Mouse (Mus musculus) limb, embryonic 13.5 days (tissue): Measurements from ENCODE around the gene Vpreb2. TPM values are rescaled to one million over a fixed set of nuclear protein-coding genes. Genes with fewer than 3 reads are reported as not detected.
"Not testable (repeated sequence)": the region's sequence is repeated elsewhere in the genome, so short reads cannot be mapped to it uniquely, and the experiment has no call there.

Experiments
- ATAC-seq: fragments of 200-750 bp; cut with Nextera tagmentation; 2 replicates; pipeline ENCODE4 v1.8.0; 2017; ENCODE audit warnings: low read depth, moderate number of reproducible peaks, moderate TSS enrichment; ENCODE audit not compliant: low FRiP score
- H3K27ac ChIP-seq: fragments of 300-500 bp; sonication (generic); 2 replicates; pipeline ENCODE4 v1.5.1; 2015; ENCODE audit warnings: inconsistent platforms, mild to moderate bottlenecking, moderate library complexity
- H3K27me3 ChIP-seq: fragments of 300-500 bp; sonication (generic); 2 replicates; pipeline ENCODE4 v1.6.1; 2015; ENCODE audit warnings: mild to moderate bottlenecking, inconsistent platforms
- H3K36me3 ChIP-seq: fragments of 300-500 bp; sonication (generic); 2 replicates; pipeline ENCODE4 v1.6.1; 2015; ENCODE audit warnings: inconsistent platforms, mild to moderate bottlenecking, moderate library complexity
- H3K4me1 ChIP-seq: fragments of 300-500 bp; sonication (generic); 2 replicates; pipeline ENCODE4 v1.6.1; 2015; ENCODE audit warnings: inconsistent platforms
- H3K4me2 ChIP-seq: fragments of 300-500 bp; sonication (generic); replicated peaks from 2 replicates; pipeline ENCODE4 v1.6.1; 2015; ENCODE audit warnings: inconsistent platforms, mild to moderate bottlenecking, moderate library complexity
- H3K4me3 ChIP-seq: fragments of 300-500 bp; sonication (generic); 2 replicates; pipeline ENCODE4 v1.5.1; 2015; ENCODE audit warnings: moderate library complexity, mild to moderate bottlenecking, inconsistent platforms
- H3K9ac ChIP-seq: fragments of 300-500 bp; sonication (generic); 2 replicates; pipeline ENCODE4 v1.6.1; 2015; ENCODE audit warnings: mild to moderate bottlenecking, inconsistent platforms
- H3K9me3 ChIP-seq: fragments of 300-500 bp; sonication (generic); 2 replicates; pipeline ENCODE4 v1.6.1; 2016; ENCODE audit warnings: inconsistent platforms
- WGBS: fragments of 180-500 bp; shearing (Covaris S2); methylation state at CpG from one replicate; pipeline ENCODE4 v1.1.7; 2015; 5-methylcytosine and 5-hydroxymethylcytosine counted together
- polyA plus RNA-seq: library from polyadenylated mRNA; unstranded; fragments of >200 nt; fragmentation: Nextera tagmentation; extraction: Ambion mirVana; gene quantifications from 2 replicates; pipeline ENCODE4 v1.2.1, GENCODE M21; 2015

Vpreb2 gene
- polyA plus RNA-seq, 1 experiment from 2014 or later, result not detected

DNA sequence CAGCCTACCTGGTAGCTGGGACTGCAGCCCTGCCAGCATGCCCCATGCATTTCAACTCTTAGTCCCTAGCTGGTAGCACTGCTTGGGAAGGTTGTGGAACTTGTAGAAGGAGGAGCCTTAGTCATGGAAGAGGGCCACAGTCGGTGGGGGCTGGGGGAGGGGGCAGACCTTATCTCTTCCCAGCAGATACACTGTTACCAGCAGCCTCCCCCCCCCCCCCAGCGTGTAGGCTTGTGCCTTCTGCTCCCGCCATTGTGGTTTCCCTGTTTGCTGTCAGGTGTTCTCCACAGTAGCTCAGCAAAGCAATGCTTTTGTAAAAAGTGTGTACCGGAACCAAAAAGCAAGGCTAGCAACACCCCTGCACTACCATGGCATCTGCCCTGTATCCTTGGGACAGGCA is 28.6 kb upstream of the Vpreb2 start:
- Histone ChIP-seq H3K4me3 (no peak overlapping the region), H3K27ac (no peak overlapping the region), H3K27me3 (no peaks in the 10 kb centered on the region), H3K4me2 (no peak overlapping the region), H3K36me3 (no peaks in the 10 kb centered on the region), H3K9ac (no peak overlapping the region), H3K9me3 (no peaks in the 10 kb centered on the region), H3K4me1 (peaks cover 8% of the 10 kb centered on the region; the same call in 1 of the 2 replicates)
- 90% methylated on average over 4 of the region's 4 CpGs for WGBS
- ATAC-seq, result no peak

DNA sequence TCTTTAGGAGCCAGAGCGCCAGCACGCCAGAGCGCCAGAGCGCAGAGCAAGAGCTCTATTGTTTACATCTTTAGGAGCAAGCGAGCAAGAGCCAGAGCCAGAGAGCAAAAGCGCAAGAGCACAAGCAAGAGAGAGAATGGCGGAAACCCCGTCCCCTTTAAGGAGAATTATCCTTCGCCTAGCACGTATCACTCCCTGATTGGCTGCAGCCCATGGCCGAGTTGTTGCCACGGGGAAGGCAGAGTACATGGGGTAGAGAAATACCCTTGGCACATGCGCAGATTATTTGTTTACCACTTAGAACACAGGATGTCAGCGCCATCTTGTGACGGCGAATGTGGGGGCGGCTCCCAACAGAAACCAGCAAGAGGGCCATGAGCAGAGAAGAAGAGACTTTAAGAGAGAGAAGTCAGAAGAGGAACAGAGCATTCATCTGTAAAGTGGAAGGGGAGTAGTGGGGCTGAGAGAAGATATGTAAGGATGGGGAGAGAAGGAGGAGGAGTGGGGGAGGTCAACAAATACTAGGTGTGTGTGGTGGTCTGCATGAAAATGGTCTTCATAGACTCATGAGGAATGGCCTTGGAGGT is 24.1 kb upstream of the Vpreb2 start:
- not testable (repeated sequence) for H3K27me3 ChIP-seq, H3K4me2 ChIP-seq, H3K4me3 ChIP-seq, H3K9ac ChIP-seq, H3K4me1 ChIP-seq, ATAC-seq, H3K27ac ChIP-seq, H3K36me3 ChIP-seq, H3K9me3 ChIP-seq
- 95% methylated on average over 17 of the region's 17 CpGs for WGBS

DNA sequence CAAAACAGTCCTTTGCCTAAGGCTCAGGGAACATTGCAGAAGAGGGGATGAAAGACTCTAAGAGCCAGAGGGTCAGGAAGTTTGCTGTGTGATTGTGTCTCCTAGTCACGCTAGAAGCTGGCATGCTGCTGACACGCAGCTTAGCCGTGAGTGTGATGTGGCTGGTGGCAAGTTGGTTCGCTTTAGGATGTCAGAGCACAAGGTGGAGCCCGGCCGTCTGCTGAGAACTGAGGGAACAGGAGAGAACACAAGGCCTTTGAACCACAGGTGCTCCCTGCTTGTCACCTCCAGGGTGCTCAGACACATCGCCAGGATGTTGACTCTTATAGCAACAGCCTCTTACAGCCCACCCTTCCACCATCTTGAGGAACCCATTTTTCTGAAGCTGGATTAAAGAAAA is 18.1 kb upstream of the Vpreb2 start:
- Histone ChIP-seq H3K27me3 (no peaks in the 10 kb centered on the region), H3K4me2 (no peak overlapping the region), H3K9me3 (no peaks in the 10 kb centered on the region), H3K4me1 (no peaks in the 10 kb centered on the region), H3K36me3 (no peaks in the 10 kb centered on the region), H3K4me3 (no peak overlapping the region), H3K9ac (no peak overlapping the region), H3K27ac (no peak overlapping the region)
- WGBS, result 74% methylated on average over 7 of the region's 7 CpGs
- no peak for ATAC-seq

DNA sequence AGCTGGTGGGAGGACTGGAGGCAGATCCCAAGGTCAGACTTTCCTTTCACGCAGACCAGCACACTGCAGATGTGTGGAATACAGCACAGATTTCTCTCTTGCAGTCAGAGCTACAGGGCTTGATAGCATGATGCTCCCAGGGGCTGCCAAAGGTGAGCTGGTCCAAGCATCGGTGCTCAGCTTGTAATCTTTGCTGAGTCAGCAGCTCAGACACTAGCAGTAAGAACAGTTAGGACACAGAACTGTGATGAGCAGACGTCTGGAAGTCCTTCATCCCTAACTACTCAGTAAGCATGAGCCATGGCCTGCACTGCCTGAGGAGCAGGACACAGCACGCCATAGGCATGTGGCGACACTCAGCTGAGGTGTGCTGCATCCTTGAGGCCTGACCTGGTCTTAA is 8.4 kb upstream of the Vpreb2 start:
- ATAC-seq, result no peak
- Histone ChIP-seq H3K4me1 (no peaks in the 10 kb centered on the region), H3K4me3 (no peak overlapping the region), H3K9me3 (no peaks in the 10 kb centered on the region), H3K27ac (no peak overlapping the region), H3K9ac (no peak overlapping the region), H3K27me3 (no peaks in the 10 kb centered on the region), H3K36me3 (no peaks in the 10 kb centered on the region), H3K4me2 (no peak overlapping the region)
- WGBS, result 73% methylated on average over 5 of the region's 5 CpGs

DNA sequence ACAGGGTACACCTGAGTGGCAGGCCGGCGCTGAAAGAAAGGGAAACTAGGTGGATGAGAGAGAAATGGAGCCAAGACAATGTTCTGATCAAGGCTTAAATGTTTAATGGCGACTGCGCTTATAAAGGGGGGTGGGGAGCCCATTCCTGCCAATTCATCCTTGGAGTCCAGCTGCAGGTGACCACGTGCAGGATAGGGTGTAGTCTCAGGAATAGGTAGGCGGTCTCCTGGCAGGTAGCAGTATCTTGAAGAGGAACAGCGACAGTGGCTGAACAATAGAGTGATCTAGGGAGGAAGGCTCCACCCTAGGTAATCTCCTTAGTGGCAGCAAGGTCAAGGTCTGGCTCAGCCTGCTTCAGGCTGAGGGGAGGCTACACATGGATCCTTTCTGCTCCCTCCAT is 2.4 kb upstream of the Vpreb2 start:
- H3K36me3 ChIP-seq, H3K4me3 ChIP-seq, H3K27me3 ChIP-seq, ATAC-seq, H3K4me2 ChIP-seq, H3K9ac ChIP-seq, H3K9me3 ChIP-seq, H3K27ac ChIP-seq, H3K4me1 ChIP-seq: not testable (repeated sequence)
- WGBS, result 78% methylated on average over 7 of the region's 7 CpGs

DNA sequence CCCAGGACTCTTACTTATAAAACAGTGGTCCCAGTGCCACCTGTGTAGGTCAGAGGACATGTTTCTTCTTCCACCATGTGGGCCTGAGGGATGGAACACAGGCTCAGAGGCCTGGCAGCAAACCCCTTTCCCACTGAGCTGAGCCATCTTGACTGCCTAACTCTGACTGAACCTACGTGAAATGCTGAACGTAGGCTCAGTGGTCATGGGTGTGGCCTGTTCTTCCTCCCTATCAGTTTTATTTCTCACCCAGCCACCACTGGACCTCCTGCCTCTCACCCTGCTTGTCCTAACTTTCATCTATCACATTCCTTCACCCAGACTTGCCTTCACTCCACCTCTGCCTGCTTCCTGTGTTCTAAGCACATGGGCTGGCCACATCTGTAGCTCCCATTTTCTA is 3.0 kb downstream of the Vpreb2 start:
- no peaks in the 10 kb centered on the region for H3K9me3 ChIP-seq
- 90% methylated on average over 2 of the region's 2 CpGs for WGBS
- no peaks in the 10 kb centered on the region; the same call in 1 of the 2 replicates for H3K27me3 ChIP-seq
- no peak overlapping the region for H3K4me2 ChIP-seq
- no peaks in the 10 kb centered on the region for H3K36me3 ChIP-seq
- H3K4me3 ChIP-seq, result no peak overlapping the region
- ATAC-seq, result no peak
- H3K9ac ChIP-seq, result no peak overlapping the region
- peaks cover 8% of the 10 kb centered on the region; the same call in 1 of the 2 replicates for H3K4me1 ChIP-seq
- H3K27ac ChIP-seq, result no peak overlapping the region

DNA sequence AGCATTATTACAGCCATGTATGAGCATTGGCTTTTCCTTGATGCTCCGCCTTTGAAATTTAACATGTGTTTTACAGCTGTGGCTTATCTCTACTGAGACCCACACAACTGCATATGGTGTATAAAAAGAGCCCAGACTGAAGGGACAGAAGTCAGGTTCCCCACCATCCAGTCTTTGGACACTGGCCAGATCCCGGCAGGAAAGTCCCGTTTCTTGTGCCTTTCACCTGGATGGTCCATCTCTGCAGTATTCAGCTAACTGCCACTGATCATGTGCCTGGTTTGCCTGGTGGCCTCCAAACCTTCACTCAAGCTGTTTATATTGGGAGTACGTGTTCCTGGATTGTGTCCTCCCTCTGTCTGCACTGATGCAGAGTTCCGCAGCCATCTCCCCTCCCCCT is 4.0 kb downstream of the Vpreb2 start:
- Histone ChIP-seq H3K27ac (no peak overlapping the region), H3K9me3 (peaks cover under 1% of the 10 kb centered on the region; the same call in 1 of the 2 replicates), H3K9ac (no peak overlapping the region), H3K27me3 (no peaks in the 10 kb centered on the region), H3K4me3 (no peak overlapping the region), H3K4me2 (no peak overlapping the region), H3K36me3 (no peaks in the 10 kb centered on the region), H3K4me1 (peaks cover 8% of the 10 kb centered on the region; the same call in 1 of the 2 replicates)
- whole genome bisulfite sequencing, result 51% methylated on average over 5 of the region's 5 CpGs
- no peak for ATAC-seq

DNA sequence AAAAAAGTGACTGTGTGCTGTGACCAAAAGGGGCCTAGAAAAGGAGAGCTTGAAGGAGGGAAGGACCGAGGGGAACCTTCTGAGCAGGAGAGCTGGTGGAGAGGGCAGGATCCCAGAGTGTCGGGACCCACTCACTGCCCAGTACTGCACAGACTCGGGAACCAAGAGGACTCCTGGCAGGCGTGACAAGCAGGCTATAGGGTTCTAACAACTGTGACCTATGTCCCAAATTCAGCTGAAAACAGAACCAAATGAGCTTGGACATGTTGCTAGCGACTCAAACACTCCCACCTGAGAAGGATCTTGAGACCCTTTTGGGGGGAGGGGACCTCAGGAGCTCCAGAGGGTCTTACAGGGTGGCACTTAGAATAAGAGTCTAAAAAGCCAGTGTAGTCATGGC is 4.8 kb downstream of the Vpreb2 start:
- Histone ChIP-seq H3K9me3 (peaks cover 7% of the 10 kb centered on the region), H3K4me3 (no peak overlapping the region), H3K27ac (no peak overlapping the region), H3K36me3 (no peaks in the 10 kb centered on the region), H3K4me2 (no peak overlapping the region), H3K9ac (no peak overlapping the region), H3K27me3 (no peaks in the 10 kb centered on the region), H3K4me1 (peaks cover 6% of the 10 kb centered on the region; the same call in 1 of the 2 replicates)
- no peak for ATAC-seq
- WGBS, result 75% methylated on average over 5 of the region's 5 CpGs

DNA sequence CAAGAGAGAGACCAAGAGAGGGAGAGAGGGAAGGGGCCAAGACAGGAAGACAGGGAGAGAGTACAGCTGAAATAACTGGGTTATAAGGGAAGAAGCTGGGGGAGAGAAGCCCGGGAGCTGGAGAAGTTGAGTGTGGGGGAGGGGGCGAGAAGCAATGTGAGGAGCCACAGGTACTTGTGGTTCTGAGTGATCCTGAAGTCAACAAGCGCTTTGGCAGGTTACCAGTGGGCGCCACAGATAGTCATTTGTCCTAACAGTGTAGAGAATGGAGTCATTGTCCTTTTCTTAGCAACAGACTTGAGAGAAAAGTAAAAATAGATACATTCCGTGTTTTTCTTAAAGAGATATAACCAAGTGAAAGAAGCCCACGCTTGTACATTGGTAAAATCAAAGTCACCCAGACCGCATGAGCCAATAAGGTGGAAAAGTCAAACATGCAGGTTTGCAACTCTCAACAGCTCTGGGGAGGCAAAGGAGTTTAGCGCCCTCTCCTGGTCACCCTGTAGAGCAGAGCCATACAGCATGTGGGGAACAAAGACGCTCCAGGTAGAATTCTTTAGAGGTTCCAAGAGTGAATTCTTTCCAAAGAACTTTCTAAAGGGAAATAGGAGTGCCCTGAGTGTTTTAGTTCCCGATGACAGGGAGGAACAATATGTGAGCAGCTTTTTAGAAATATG is 6.4 kb downstream of the Vpreb2 start:
- H3K27ac ChIP-seq, result no peak overlapping the region
- H3K4me2 ChIP-seq, result no peak overlapping the region
- no peak for ATAC-seq
- no peak overlapping the region for H3K9ac ChIP-seq
- no peaks in the 10 kb centered on the region for H3K27me3 ChIP-seq
- H3K4me3 ChIP-seq, result no peak overlapping the region
- peaks cover 19% of the 10 kb centered on the region for H3K9me3 ChIP-seq
- 58% methylated on average over 10 of the region's 10 CpGs for WGBS
- H3K4me1 ChIP-seq, result 0 out of 2 replicates have a peak, but pooled peaks cover 5% of the 10 kb centered on the region
- H3K36me3 ChIP-seq, result no peaks in the 10 kb centered on the region

DNA sequence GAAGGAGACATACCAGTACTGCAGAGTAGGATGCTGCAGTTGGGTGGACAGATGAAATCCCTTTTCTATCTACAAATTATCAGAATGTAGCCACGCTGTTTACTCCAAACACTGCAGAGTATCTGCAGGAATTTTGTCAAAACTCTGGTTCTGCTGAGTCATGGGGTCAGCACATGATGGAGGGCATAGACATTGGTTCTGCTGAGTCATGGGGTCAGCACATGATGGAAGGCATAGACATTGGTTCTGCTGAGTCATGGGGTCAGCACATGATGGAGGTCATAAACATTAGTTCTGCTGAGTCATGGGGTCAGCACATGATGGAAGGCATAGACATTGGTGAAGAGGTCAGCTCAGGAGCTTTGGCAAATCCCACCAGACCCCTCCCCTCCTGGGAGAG is 7.5 kb downstream of the Vpreb2 start:
- Histone ChIP-seq H3K27me3 (no peaks in the 10 kb centered on the region), H3K36me3 (no peaks in the 10 kb centered on the region), H3K27ac (no peak overlapping the region), H3K4me2 (no peak overlapping the region), H3K4me1 (0 out of 2 replicates have a peak, but pooled peaks cover 5% of the 10 kb centered on the region), H3K9me3 (peaks cover 29% of the 10 kb centered on the region), H3K9ac (no peak overlapping the region), H3K4me3 (no peak overlapping the region)
- WGBS, result 80% methylated on average over 1 of the region's 1 CpGs
- ATAC-seq, result peak; percentile 8; the same call in 1 of the 2 replicates

DNA sequence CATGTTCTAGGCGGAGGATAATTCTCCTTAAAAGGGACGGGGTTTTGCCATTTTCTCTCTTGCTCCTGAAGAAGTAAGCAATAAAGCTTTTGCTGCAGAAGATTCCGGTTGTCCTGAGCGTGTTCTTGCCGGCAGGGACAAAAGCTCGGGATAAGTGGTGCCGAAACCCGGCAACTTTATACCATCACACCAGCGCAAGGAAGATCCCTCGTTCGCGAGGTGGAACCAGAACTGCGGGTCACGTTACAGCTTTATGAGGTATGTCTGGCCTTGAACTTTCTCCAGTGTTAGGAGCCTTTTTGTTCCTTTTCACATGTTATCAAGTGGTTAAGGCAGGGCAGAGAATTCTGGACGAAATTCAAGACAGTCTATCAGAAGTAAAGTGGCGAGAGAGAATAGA is 12.1 kb downstream of the Vpreb2 start:
- H3K4me2 ChIP-seq, H3K9ac ChIP-seq, H3K4me3 ChIP-seq, H3K4me1 ChIP-seq, H3K36me3 ChIP-seq, ATAC-seq, H3K27me3 ChIP-seq, H3K27ac ChIP-seq: not testable (repeated sequence)
- WGBS, result 93% methylated on average over 16 of the region's 16 CpGs
- H3K9me3 ChIP-seq, result peaks cover 29% of the 10 kb centered on the region

DNA sequence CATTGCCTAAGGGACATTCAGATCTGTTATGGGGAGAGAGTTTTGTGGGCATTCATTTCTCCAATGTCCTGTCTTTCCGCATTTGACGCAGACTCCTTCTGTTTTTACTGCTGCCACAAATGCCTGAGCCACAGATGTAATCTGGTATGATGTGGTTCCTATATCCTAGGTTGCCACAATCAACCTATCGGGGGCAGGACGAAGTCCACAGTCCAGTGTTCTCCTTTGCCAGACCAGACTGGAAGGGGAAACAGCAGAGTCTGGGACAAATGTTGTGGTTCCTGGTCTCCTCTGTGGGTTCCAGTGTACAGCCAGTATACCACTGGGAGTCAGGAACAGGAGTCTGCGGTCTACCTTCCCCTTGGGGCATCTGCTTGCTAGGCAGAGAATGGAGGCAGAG is 19.4 kb downstream of the Vpreb2 start:
- Histone ChIP-seq H3K4me3 (no peak overlapping the region), H3K4me2 (no peak overlapping the region), H3K36me3 (no peaks in the 10 kb centered on the region), H3K9me3 (no peaks in the 10 kb centered on the region), H3K27me3 (no peaks in the 10 kb centered on the region), H3K4me1 (no peaks in the 10 kb centered on the region), H3K9ac (no peak overlapping the region), H3K27ac (no peak overlapping the region)
- WGBS, result 88% methylated on average over 5 of the region's 5 CpGs
- no peak for ATAC-seq

DNA sequence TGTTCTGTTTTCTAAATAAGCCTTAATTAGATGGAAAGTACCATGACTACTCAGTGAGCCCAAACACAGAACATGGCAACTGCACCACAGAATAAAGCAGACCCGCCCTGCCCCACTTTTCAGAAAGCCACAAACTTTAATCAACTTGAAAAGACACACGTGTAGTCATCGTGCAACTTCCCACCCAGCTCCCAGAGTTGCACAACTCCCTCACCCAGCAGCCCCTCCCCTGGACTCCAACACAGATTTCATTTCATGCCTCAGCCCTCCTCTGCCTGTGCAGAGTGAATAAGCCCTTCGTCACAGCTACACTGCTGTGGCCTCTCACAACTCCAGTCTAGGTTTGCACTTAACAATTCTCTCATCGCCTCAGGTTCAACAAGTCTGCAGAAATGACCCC is 24.4 kb downstream of the Vpreb2 start:
- H3K4me1 ChIP-seq, result no peaks in the 10 kb centered on the region
- H3K4me3 ChIP-seq, result no peak overlapping the region
- no peak overlapping the region for H3K4me2 ChIP-seq
- H3K36me3 ChIP-seq, result no peaks in the 10 kb centered on the region
- H3K9me3 ChIP-seq, result no peaks in the 10 kb centered on the region
- H3K9ac ChIP-seq, result no peak overlapping the region
- H3K27me3 ChIP-seq, result no peaks in the 10 kb centered on the region
- H3K27ac ChIP-seq, result no peak overlapping the region
- WGBS, result 76% methylated on average over 5 of the region's 5 CpGs
- no peak for ATAC-seq
